Mouse (Mus musculus): ENCODE measurements at regions not wholly inside any gene's neighbourhood (a gene's known extent, or its start where the extent isn't known, plus 50 kb on each side); places are given as distances from the start of the nearest gene placed in this dataset.

DNA sequence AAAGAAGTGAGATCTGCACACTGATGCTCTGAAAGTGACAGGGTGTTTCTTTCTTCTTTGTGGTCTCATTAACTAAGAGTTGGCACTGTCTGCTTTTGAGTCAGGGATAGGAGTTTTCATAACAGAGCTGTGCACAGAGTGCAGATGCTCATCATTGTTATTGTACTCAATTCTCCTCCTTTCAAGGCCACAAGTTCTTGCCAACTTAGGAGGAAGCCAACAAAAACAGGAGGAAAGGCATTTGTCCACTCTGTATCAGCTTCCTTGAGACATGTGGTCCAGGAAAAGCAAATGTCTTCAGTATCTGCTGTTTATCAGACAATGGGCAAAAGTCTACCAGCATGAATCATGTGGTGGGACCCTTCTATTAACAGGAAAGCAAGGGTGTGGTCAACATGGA is 345.1 kb downstream of the Fam181b start:
- no peak for DNase-seq (ENCODE audit: low spot score in 2 of 2)
- intact Hi-C loops (cut with DNase I), result no loop called here

DNA sequence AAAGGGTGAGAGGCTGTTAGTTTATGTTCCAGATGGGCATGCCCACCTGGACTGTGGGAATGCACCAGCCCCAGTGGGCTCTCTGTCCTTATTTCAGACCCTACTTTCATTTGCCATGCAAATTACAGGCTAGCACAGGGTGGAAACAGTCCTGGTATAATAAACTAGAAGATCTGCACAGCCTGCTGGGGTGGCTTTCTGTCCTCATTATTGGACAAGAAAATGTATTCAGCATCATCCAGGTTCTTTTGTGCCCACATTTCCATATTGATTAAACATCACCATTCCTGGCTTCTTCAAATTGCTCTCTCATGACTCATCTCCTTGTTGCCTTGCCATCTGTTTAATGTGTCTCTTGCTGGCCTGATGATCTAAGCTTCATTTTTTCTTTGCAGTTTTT is 355.4 kb downstream of the Fam181b start:
- peak in 1 of 2 experiments; percentile 6 for DNase-seq (ENCODE audit: low spot score in 2 of 2)

DNA sequence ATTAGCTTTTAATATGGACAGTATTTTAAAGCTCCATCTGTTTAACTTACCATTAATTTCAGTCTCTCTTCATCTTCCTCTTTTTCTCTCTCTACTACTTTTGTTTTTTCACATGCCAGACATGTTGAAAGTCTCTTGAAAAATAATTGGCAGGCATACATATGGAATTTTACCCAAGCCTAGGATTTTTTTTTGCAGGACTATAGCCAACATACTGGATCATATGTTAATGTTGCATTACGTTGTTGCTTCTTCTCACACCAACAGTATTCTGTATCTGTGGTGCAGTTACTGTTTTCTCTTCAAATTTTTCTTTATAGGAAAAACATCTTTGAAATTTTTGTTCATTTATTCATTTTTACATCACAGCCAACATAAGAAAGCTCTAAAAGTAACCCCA is 374.4 kb downstream of the Fam181b start:
- no peak for DNase-seq (ENCODE audit: low spot score in 2 of 2)
- intact Hi-C loops (cut with DNase I), result no loop called here

More for the DNA sequence above, 355.4 kb downstream of the Fam181b start:
- intact Hi-C loops (cut with DNase I), result no loop called here

DNA sequence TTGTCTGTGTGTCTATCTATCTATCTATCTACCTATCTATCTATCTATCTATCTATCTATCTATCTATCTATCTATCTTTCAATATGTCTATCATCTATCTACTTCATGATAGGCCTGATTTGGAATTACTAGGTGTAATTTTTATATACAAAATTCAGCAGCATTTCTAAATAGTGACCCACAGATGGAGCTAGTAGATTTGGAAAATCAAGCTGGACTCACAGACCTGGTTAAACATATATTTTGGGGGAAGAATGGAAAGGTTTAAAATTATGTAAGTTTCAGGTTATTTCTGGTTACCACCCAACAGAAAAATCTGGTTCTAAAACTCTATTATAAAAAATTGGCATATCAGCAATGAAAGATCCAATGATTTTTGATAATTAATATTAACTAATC is 383.7 kb downstream of the Fam181b start:
- intact Hi-C loops (cut with DNase I), result loop anchor here (5.0 kb wide), 1 partner anchor 584 kb away; no protein-coding TSS in a partner anchor
- DNase-seq (ENCODE audit: low spot score in 2 of 2), result no peak

DNA sequence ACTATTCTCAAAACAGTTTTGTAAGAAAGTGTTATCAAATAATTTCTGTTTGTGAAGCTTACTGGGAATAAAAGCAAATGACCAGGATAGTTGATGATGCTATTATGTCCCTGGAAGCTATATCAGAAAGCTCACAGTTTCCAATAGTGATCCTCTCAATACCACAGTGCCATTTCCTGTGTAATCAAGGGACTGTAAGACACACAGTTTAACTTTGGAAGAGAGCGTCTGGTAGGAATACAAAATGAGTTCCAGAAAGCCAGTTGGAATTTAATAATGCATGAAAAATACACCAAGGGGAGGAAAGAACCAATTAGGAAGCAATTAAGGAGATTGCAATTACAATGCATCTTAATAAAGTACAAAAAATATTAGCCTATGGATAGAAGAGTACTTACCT is 393.7 kb downstream of the Fam181b start:
- DNase-seq (ENCODE audit: low spot score in 2 of 2), result no peak
- intact Hi-C loops (cut with DNase I), result no loop called here

DNA sequence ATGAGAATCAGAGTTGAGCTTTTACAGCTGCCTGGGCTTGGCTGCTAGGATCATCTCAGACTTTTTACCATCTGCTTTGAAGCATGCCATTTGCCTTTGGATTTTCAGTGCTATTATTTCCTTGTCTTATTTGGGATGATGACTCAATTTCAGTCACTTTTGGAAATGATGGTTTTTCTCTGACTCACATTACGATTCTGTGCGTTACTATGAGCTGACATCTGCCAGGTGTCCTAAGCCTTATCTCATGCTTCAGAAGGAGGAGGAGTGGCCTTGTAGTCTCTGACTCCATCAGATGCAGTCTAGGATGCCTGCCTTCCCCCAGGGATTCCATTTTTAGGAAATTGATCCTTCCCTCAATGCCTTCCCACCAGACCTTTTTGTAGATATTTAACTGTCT is 431.0 kb downstream of the Fam181b start:
- intact Hi-C loops (cut with DNase I), result no loop called here
- peak; percentile 4 to 8 for DNase-seq (ENCODE audit: low spot score in 2 of 2)

DNA sequence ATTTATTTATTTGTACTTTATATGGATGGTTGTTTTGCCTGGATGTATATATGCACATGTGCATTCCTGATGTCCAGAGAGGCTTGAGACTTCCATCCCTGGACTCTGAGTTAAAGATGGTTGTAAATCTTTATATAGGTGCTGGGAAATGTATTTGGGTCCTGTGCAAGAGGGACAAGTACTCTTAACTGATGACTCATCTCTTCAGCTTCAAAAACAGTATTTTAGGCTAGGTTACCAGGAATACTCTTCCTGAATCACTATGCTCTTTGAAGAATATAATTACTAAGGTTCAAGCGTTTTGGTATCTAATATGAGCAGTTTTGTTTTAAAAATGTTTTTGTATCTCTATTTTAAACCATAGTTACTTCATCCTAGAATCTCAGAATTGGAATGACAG is 431.6 kb downstream of the Fam181b start:
- no peak for DNase-seq (ENCODE audit: low spot score in 2 of 2)
- intact Hi-C loops (cut with DNase I), result no loop called here

DNA sequence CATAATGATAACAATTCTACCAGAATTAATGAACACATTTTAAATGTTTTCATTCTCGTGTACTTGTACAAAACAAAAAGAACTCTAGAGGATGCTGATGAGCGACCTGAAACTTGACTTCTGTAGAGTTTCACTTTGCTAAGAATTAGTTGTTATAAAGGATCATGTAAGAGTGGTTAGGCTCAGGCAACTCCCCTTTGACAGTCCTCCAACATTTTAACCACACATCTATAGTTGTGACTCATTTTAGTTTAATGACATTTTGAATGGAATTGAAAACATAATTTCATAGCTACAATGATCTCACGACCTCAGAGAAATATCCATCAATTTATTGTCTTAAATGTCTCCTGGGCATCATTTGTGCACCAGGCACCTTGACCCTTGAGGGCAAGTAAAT is 479.5 kb downstream of the Fam181b start:
- intact Hi-C loops (cut with DNase I), result no loop called here
- DNase-seq (ENCODE audit: low spot score in 2 of 2), result no peak

DNA sequence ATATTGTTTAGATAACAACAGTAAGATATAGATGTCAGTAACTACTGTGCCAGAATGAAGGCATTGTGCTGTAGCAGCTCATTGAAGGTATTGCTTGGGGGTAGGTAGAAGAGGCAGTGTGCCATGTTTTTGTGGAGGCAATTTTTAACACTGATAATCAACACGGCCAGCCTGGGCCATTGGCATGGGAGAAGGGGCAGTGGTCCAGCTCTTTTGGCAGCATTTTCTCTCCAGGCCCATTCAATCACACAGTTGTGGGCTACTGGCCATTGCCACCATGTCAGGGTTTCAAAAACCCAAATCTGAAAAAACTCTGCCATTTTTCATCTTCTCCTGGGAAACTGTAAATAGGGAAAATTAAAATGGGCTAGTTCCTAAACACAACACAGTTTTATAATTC is 497.9 kb downstream of the Fam181b start:
- intact Hi-C loops (cut with DNase I), result no loop called here
- no peak for DNase-seq (ENCODE audit: low spot score in 2 of 2)

DNA sequence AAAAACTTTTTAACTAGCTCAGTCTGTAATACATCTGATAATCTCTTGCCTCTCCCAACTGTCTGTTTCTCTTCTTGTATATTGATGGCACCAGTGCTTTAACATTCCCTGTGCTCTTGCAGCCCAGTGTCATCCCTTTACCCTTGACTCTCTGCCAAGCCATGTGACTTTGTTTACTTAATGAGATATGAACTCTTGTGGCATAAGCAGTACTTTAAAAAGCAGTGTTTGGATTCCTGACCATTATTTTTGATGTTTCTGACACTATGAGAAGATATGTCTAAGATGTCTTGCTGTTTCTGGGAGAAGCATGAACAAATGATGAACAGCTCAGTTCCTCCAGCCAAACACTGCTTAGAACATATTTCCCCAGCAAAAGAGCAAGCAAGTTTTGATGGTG is 507.5 kb downstream of the Fam181b start:
- intact Hi-C loops (cut with DNase I), result no loop called here
- no peak for DNase-seq (ENCODE audit: low spot score in 2 of 2)

DNA sequence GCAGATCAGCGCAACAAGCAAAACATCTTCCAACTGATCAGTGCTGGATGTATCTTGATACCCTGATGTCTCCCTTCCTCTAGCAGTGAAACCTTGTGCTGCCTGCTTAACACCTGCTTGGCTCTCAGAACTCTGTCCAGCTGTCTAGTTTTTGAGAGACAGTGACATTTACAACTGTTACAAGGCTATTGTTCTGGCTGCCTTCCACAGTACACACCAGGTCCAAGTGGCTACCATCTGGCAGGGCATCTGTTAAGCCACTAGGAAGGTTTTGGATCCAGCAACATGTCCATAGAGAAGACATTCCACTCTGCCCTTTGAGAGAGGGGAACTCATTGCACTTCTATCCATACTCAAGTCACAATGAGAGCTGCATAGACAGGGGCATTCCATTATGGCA is 508.4 kb downstream of the Fam181b start:
- intact Hi-C loops (cut with DNase I), result no loop called here
- no peak for DNase-seq (ENCODE audit: low spot score in 2 of 2)

All from left cerebral cortex, postnatal 36 days (tissue).